Mouse (Mus musculus): ENCODE data around the gene Cd300c. TPM values are rescaled to one million over a fixed set of nuclear protein-coding genes. Genes with fewer than 3 reads are reported as not detected.

Cd300c gene
- total RNA-seq, 2 experiments from 2014 or later, result not detected

Other genes with a start within 250 kb of the Cd300c start
- gene Dnaic2, start 241.7 kb downstream of the Cd300c start, total RNA-seq (2021), result under 1 TPM; 0.49 to 0.68 TPM
- gene Kif19a, start 203.8 kb downstream of the Cd300c start, total RNA-seq (2021), result 1 to 10 TPM; 1.3 to 4.2 TPM
- 1 to 10 TPM in 1 of 2 experiments, under 1 TPM in 1; 0.38 to 1.1 TPM for gene Btbd17, start 173.2 kb downstream of the Cd300c start, total RNA-seq (2021)
- not detected for gene Gpr142, start 170.2 kb downstream of the Cd300c start, total RNA-seq (2021)
- gene Gprc5c, start 118.0 kb downstream of the Cd300c start, total RNA-seq (2021), result 10 to 100 TPM; 39.1 to 43.0 TPM
- under 1 TPM; 0.55 to 0.84 TPM for gene Cd300a, start 79.1 kb downstream of the Cd300c start, total RNA-seq (2021)
- gene Cd300lb, start 34.8 kb downstream of the Cd300c start, total RNA-seq (2021), result under 1 TPM; 0.13 to 0.78 TPM
- under 1 TPM; 0.24 to 0.37 TPM for gene Cd300ld, start 20.8 kb upstream of the Cd300c start, total RNA-seq (2021)
- gene Cd300c2, start 32.7 kb upstream of the Cd300c start, total RNA-seq (2021), result under 1 TPM; 0.64 to 0.84 TPM
- gene Cd300ld2, start 47.0 kb upstream of the Cd300c start, total RNA-seq (2021), result not detected
- 1 to 10 TPM in 1 of 2 experiments, not detected in 1; 1.1 TPM for gene Cd300ld4, start 57.9 kb upstream of the Cd300c start, total RNA-seq (2021)
- 1 to 10 TPM in 1 of 2 experiments, not detected in 1; 3.3 TPM for gene Cd300ld5, start 68.6 kb upstream of the Cd300c start, total RNA-seq (2021)
- 1 to 10 TPM in 1 of 2 experiments, not detected in 1; 3.1 TPM for gene Cd300ld3, start 79.3 kb upstream of the Cd300c start, total RNA-seq (2021)
- not detected for gene Cd300e, start 93.0 kb upstream of the Cd300c start, total RNA-seq (2021)
- under 1 TPM; 0.62 TPM for gene Rab37, start 122.3 kb upstream of the Cd300c start, total RNA-seq (2021)
- gene Cd300lf, start 164.8 kb upstream of the Cd300c start, total RNA-seq (2021), result not detected
- gene Slc9a3r1, start 194.2 kb upstream of the Cd300c start, total RNA-seq (2021), result 1 to 10 TPM; 4.9 to 5.9 TPM
- gene Tmem104, start 218.3 kb upstream of the Cd300c start, total RNA-seq (2021), result 1 to 10 TPM; 4.5 to 4.9 TPM
- 10 to 100 TPM; 13.1 to 14.0 TPM for gene Nat9, start 218.7 kb upstream of the Cd300c start, total RNA-seq (2021)